Mouse (Mus musculus): ENCODE results near the gene Ccdc12. TPM values are rescaled to one million over a fixed set of nuclear protein-coding genes. Genes with fewer than 3 reads are reported as not detected.

Ccdc12 gene
- total and polyA plus RNA-seq, 2 experiments from 2014 or later: 25.0 to 102 TPM

DNA sequence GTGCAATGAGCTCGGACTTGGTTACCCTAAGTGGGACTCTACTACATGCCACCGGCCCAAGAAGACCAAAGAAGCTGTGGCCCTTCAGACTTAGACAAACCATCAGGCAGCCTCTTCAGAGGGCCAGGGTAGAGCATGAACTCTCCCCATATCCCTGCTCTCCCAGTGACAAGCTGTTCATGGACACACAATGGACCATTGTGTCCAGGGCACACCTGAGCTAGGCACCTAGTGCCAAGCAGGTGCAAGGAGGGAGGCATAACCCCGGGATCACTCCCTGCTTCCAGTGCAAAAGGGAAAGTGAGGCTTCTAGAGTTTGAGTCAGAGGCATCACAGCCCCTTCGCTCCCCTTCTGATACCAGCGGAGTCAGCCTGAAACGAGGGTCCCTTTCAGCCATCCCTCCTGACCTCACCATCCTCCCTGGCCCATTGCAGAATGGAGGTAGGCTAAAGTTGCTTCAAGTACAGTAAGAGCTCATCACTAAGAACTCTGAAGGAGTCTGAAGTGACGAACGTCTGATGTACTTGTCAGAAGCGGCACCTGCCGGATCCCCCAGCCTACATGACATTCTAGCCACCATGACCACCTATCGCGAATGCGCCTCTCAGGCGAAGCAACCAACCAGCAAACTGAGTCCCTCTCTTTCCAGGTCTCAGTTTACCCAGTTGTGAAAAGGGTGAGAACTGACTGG is 3.2 kb upstream of the Ccdc12 start:
- DNase-seq (ENCODE audit: low spot score): no peak
- H3K4me2 ChIP-seq (ENCODE audit: low read depth, low read length, poor library complexity, severe bottlenecking): peak overlapping the region; percentile 89

DNA sequence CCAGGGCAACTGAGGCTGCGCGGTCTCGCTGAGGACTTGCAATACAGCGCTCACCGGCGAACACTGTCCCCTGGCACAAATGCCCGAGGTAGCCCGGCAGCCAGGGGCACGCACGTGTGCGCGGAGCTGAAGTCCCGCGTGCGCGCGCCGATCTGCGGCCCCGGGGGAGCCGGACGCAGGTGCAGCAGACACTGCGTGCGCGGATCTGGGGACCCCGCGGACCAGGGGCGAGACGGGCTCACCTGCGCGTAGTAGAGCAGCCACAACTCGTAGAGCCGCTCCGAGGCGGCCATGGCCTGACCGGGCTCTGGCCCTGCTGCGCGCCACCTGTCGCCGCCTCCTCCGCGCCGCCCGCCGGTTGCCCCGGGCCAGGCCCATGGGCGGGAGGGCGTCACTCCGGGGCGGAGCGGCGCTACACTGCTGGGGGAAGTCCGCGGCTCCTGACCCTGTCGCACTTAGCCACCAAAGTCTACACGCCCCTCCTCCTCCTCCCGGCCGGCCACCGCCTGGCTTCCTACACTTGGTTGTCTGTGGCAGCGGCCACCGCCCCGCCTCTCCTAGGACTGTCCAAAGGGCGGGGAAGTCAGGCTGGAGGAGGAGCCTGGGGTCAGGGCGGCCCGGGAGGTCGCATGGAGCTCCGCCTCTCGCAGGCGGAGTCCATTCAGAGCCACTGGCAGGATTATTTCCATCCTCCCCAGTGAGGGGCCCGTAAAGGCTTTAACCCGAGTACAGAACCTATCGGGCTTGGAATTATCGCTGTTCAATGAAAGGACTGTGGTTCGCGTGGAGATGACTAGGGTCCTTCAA is 2.4 kb upstream of the Ccdc12 start, which contains the start of gene Nbeal2:
TSS of gene Nbeal2 (minus strand) at position 507 of the 807 bp plus-strand sequence.
- under 1% methylated on average over 72 of the region's 75 CpGs for WGBS
- Histone ChIP-seq H3K4me3 (ENCODE audit: low read depth, low read length) (peak within 1 kb of the TSS; percentile 69), H3K4me2 (ENCODE audit: low read depth, low read length, poor library complexity, severe bottlenecking) (peak within 1 kb of the TSS; percentile 89), H3K27me3 (ENCODE audit: insufficient read depth, low read length) (no peaks in the 10 kb centered on the region), H3K27ac (ENCODE audit: low read depth, low read length) (0 out of 2 replicates have a peak within 1 kb of the TSS, but pooled peaks have one; percentile 2), H3K4me1 (ENCODE audit: insufficient read depth, low read length) (peaks cover 26% of the 10 kb centered on the region), H3K9ac (replicated peaks; ENCODE audit: low read length, poor library complexity, severe bottlenecking) (peak within 1 kb of the TSS; percentile 76), H3K9me3 (ENCODE audit: low read length) (no peaks in the 10 kb centered on the region), H3K36me3 (ENCODE audit: insufficient read depth, low read length) (no peaks in the 10 kb centered on the region)
- TF ChIP-seq CTCF (IDR thresholded peaks at IDR 0.05): no peak
- peak; percentile 80 for DNase-seq (ENCODE audit: low spot score)
- ATAC-seq (ENCODE audit: low FRiP score): peak; percentile 39

More for the DNA sequence above, 3.2 kb upstream of the Ccdc12 start:
- peaks cover 26% of the 10 kb centered on the region for H3K4me1 ChIP-seq (ENCODE audit: insufficient read depth, low read length)
- H3K27me3 ChIP-seq (ENCODE audit: insufficient read depth, low read length): no peaks in the 10 kb centered on the region
- no peaks in the 10 kb centered on the region for H3K9me3 ChIP-seq (ENCODE audit: low read length)
- H3K36me3 ChIP-seq (ENCODE audit: insufficient read depth, low read length): no peaks in the 10 kb centered on the region
- H3K4me3 ChIP-seq (ENCODE audit: low read depth, low read length): peak overlapping the region; percentile 69
- peak overlapping the region; percentile 76 for H3K9ac ChIP-seq (replicated peaks; ENCODE audit: low read length, poor library complexity, severe bottlenecking)
- H3K27ac ChIP-seq (ENCODE audit: low read depth, low read length): no peak overlapping the region
- ATAC-seq (ENCODE audit: low FRiP score): no peak
- WGBS: 19% methylated on average over 14 of the region's 14 CpGs
- no peak for TF ChIP-seq CTCF (IDR thresholded peaks at IDR 0.05)

DNA sequence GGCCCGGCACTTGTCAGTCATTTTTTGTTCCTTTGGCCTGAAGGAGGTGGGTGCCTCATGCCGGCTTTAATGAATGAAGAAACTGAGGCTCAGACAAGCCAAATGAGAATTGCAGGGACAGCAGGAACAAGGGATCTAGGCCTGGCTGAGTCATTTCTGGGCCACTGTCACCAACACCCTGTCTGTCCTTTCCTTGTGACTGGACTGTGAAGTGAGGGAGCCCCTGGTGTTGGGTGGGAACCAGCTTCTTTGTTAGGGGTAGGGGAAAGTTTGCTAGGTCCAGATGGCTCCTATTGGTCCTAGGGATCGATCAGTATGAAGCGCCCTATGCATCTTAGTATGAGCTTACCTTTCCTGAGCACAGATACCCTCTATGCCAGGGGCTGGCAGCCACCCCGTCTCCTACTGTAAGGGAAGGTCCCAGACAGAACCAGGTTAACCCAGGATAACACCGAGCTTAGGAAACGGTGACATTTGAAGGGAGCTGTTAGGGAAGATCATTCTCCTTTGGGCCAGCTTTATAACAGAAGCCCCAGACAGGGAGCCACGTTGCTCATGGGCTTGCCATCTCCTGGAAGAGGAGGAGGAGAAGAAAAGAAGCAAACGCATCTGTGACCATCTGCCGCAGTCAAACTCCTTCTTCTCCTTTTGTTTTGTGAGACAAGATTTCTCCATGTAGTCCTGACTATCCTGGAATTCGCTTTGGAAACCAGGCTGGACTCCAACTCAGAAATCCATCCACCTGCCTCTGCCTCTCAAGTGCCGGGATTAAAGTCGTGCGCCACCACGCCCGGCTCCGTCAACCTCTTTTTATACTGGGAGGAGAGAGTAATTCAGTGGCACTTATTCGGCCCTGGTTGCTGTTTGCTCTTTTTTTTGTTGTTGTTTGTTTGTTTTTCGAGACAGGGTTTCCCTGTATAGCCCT is 1.3 kb upstream of the Ccdc12 start:
- Histone ChIP-seq H3K4me1 (ENCODE audit: insufficient read depth, low read length) (peaks cover 19% of the 10 kb centered on the region), H3K27me3 (ENCODE audit: insufficient read depth, low read length) (no peaks in the 10 kb centered on the region), H3K9me3 (ENCODE audit: low read length) (no peaks in the 10 kb centered on the region), H3K27ac (ENCODE audit: low read depth, low read length) (no peak overlapping the region), H3K9ac (replicated peaks; ENCODE audit: low read length, poor library complexity, severe bottlenecking) (peak overlapping the region; percentile 76; the same call in 1 of the 2 replicates), H3K4me3 (ENCODE audit: low read depth, low read length) (peak overlapping the region; percentile 69), H3K4me2 (ENCODE audit: low read depth, low read length, poor library complexity, severe bottlenecking) (peak overlapping the region; percentile 89), H3K36me3 (ENCODE audit: insufficient read depth, low read length) (peaks cover 7% of the 10 kb centered on the region)
- 82% methylated on average over 19 of the region's 19 CpGs for WGBS
- no peak for DNase-seq (ENCODE audit: low spot score)
- TF ChIP-seq CTCF (IDR thresholded peaks at IDR 0.05): no peak
- no peak for ATAC-seq (ENCODE audit: low FRiP score)

DNA sequence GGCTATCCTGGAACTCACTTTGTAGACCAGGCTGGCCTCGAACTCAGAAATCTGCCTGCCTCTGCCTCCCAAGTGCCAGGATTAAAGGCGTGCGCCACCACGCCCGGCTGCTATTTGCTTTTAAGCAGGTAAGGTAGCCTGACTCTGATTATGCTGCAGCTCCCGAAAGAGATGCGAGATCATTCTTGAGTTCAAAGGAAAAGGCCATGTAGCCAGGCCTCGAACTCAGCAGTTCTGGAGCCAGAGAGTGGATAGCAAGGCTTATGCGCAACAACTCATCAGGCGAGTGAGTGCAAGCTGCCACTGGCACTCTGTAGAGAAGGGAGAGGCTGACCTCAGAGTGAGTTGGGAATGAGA is 674 bp upstream of the Ccdc12 start:
- Histone ChIP-seq H3K27ac (ENCODE audit: low read depth, low read length) (peak overlapping the region; percentile 90), H3K4me2 (ENCODE audit: low read depth, low read length, poor library complexity, severe bottlenecking) (peak overlapping the region; percentile 63), H3K36me3 (ENCODE audit: insufficient read depth, low read length) (peaks cover 7% of the 10 kb centered on the region), H3K27me3 (ENCODE audit: insufficient read depth, low read length) (no peaks in the 10 kb centered on the region), H3K4me1 (ENCODE audit: insufficient read depth, low read length) (peaks cover 19% of the 10 kb centered on the region), H3K9ac (replicated peaks; ENCODE audit: low read length, poor library complexity, severe bottlenecking) (peak overlapping the region; percentile 48; the same call in 1 of the 2 replicates), H3K9me3 (ENCODE audit: low read length) (no peaks in the 10 kb centered on the region), H3K4me3 (ENCODE audit: low read depth, low read length) (peak overlapping the region; percentile 57)
- ATAC-seq (ENCODE audit: low FRiP score): 0 out of 2 replicates have a peak, but pooled peaks have one; percentile 1
- no peak for DNase-seq (ENCODE audit: low spot score)
- 80% methylated on average over 10 of the region's 10 CpGs for WGBS
- TF ChIP-seq CTCF (IDR thresholded peaks at IDR 0.05): no peak

DNA sequence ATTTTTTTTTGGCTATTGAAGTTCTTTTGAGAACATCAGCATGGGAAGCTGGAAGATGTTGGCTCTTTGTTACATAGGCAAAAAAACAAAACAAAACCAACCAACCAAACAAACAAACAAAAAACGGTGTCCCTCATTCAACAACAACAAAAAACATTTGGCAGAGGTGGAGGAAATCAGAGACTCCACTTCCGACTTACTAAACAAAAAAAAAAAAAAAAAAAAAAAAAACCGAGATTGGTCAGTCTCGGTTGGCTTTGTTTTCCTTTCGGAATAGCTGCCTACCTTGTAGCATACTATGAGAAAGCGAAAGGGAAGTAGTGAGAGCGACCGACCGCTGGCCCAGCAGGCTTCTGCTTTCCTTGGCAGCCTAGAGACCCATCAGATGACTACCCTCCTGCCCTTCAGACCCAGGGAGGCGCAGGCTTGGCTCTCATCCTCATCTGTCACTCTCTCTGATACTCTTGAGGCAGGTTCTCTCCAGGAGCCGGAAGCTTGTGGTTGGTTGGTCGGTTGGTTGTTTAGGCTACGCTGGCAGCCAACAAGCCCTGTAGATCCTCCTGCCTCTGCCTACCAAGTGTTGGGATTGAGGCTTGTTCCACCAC is 1.3 kb downstream of the Ccdc12 start:
- TF ChIP-seq CTCF (IDR thresholded peaks at IDR 0.05): no peak
- H3K36me3 ChIP-seq (ENCODE audit: insufficient read depth, low read length): peaks cover 7% of the 10 kb centered on the region
- ATAC-seq (ENCODE audit: low FRiP score): no peak
- H3K4me2 ChIP-seq (ENCODE audit: low read depth, low read length, poor library complexity, severe bottlenecking): peak overlapping the region; percentile 63
- peaks cover 19% of the 10 kb centered on the region for H3K4me1 ChIP-seq (ENCODE audit: insufficient read depth, low read length)
- 77% methylated on average over 13 of the region's 13 CpGs for WGBS
- no peak for DNase-seq (ENCODE audit: low spot score)
- H3K9me3 ChIP-seq (ENCODE audit: low read length): no peaks in the 10 kb centered on the region
- peak overlapping the region; percentile 57 for H3K4me3 ChIP-seq (ENCODE audit: low read depth, low read length)
- no peak overlapping the region for H3K9ac ChIP-seq (replicated peaks; ENCODE audit: low read length, poor library complexity, severe bottlenecking)
- H3K27ac ChIP-seq (ENCODE audit: low read depth, low read length): no peak overlapping the region
- no peaks in the 10 kb centered on the region for H3K27me3 ChIP-seq (ENCODE audit: insufficient read depth, low read length)
